Comparison of ENCODE assay signal across 24 mouse cellular contexts in genomic region chr8:12934453-12935043, GRCm38 (mm10).
DNase-seq lines count a peak whose midpoint lies in the region; ATAC-seq and TF ChIP-seq lines count a peak whose summit lies in the region.
"Had no signal": no experiment of that assay in that cellular context is flagged by ENCODE, and none has a peak within 500 bp of the region (broad histone marks: within the 10 kb centered on the region; RNA-seq: fewer than 3 reads in every experiment).

No protein-coding gene starts in this region.

- H3K9me3 ChIP-seq in kidney, embryonic 14.5 days (ENCODE audit: control insufficient read depth, low read length) = no peaks in the 10 kb centered on the region
- no peaks in the 10 kb centered on the region for H3K9me3 ChIP-seq in lung, embryonic 15.5 days
- H3K9me3 ChIP-seq in stomach, postnatal 0 days (ENCODE audit: control insufficient read depth, low read length) = no peaks in the 10 kb centered on the region
- H3K9me3 ChIP-seq: embryonic facial prominence, embryonic 13.5 days; forebrain, embryonic 12.5 days; heart, embryonic 12.5 days; hindbrain, embryonic 10.5 days; limb, embryonic 13.5 days; liver, embryonic 13.5 days; midbrain, embryonic 10.5 days had no signal

- no peaks in the 10 kb centered on the region for H3K36me3 ChIP-seq in kidney, embryonic 14.5 days (ENCODE audit: control insufficient read depth, insufficient read depth, low read length)
- no peaks in the 10 kb centered on the region for H3K36me3 ChIP-seq in lung, embryonic 15.5 days
- H3K36me3 ChIP-seq in stomach, postnatal 0 days (ENCODE audit: control insufficient read depth, insufficient read depth, low read length) = no peaks in the 10 kb centered on the region
- H3K36me3 ChIP-seq: embryonic facial prominence, embryonic 13.5 days; heart, embryonic 12.5 days; hindbrain, embryonic 10.5 days; limb, embryonic 13.5 days; liver, embryonic 13.5 days; midbrain, embryonic 10.5 days had no signal

- no peak for DNase-seq in kidney, adult 9 months
- no peak for DNase-seq in lung, postnatal 4 days
- peak; percentile 6 to 10 for DNase-seq in natural killer cell, adult 2 months (ENCODE audit: low spot score in 2 of 2)
- peak; percentile 82 for DNase-seq in stomach, postnatal 0 days (ENCODE audit: low spot score)
- DNase-seq in spleen, adult 18-20 months = no peak
- DNase-seq in testis, postnatal 10 days (ENCODE audit: low spot score) = no peak
- DNase-seq: adrenal gland, postnatal 10 days; cerebellum, adult 18-20 months; cerebellum, postnatal 14 days; gastrocnemius, postnatal 10 days; heart, adult 11 months; heart, postnatal 10 days; liver, embryonic 13.5 days; thymus, adult 2 months; thymus, postnatal 4 days had no signal

- TF ChIP-seq CTCF in stomach, postnatal 0 days (IDR thresholded peaks at IDR 0.05; ENCODE audit: low read depth) = no peak

- no peak for TF ChIP-seq EP300 in stomach, postnatal 0 days (optimal IDR thresholded peaks at IDR 0.05)

- peak; percentile 55; the same call in 1 of the 2 replicates for ATAC-seq in kidney, embryonic 14.5 days (ENCODE audit: low FRiP score, low TSS enrichment)
- ATAC-seq in lung, embryonic 15.5 days (ENCODE audit: borderline replicate concordance, extremely low read depth, low FRiP score, low TSS enrichment) = no peak
- peak; percentile 82 for ATAC-seq in stomach, postnatal 0 days (ENCODE audit: low FRiP score, low TSS enrichment)

- H3K4me1 ChIP-seq in kidney, embryonic 14.5 days (ENCODE audit: control insufficient read depth, insufficient read depth, low read length) = peaks cover 43% of the 10 kb centered on the region
- peaks cover 46% of the 10 kb centered on the region for H3K4me1 ChIP-seq in lung, embryonic 15.5 days
- H3K4me1 ChIP-seq in stomach, postnatal 0 days (replicated peaks; ENCODE audit: control insufficient read depth, insufficient read depth) = no peaks in the 10 kb centered on the region; the same call in 1 of the 2 replicates
- H3K4me1 ChIP-seq: heart, embryonic 12.5 days had no signal

- H3K27me3 ChIP-seq in kidney, embryonic 14.5 days (ENCODE audit: control insufficient read depth, insufficient read depth, low read length) = no peaks in the 10 kb centered on the region
- no peaks in the 10 kb centered on the region for H3K27me3 ChIP-seq in lung, embryonic 15.5 days
- no peaks in the 10 kb centered on the region for H3K27me3 ChIP-seq in stomach, postnatal 0 days (ENCODE audit: control insufficient read depth, insufficient read depth, low read length)
- H3K27me3 ChIP-seq: embryonic facial prominence, embryonic 13.5 days; forebrain, embryonic 12.5 days; limb, embryonic 13.5 days had no signal

- WGBS in kidney, embryonic 14.5 days = 35% methylated on average over 8 of the region's 8 CpGs
- 48% methylated on average over 8 of the region's 8 CpGs for WGBS in lung, embryonic 15.5 days
- WGBS in stomach, postnatal 0 days = 30% methylated on average over 8 of the region's 8 CpGs

- H3K4me3 ChIP-seq in kidney, embryonic 14.5 days (ENCODE audit: low read length) = no peak overlapping the region
- no peak overlapping the region for H3K4me3 ChIP-seq in lung, embryonic 15.5 days
- H3K4me3 ChIP-seq in stomach, postnatal 0 days (ENCODE audit: low read depth, low read length) = no peak overlapping the region
- H3K4me3 ChIP-seq: embryonic facial prominence, embryonic 13.5 days; erythroblast, embryonic 14.5 days; forebrain, embryonic 12.5 days; heart, embryonic 12.5 days; hindbrain, embryonic 10.5 days; limb, embryonic 13.5 days; liver, embryonic 13.5 days; midbrain, embryonic 10.5 days had no signal

- H3K27ac ChIP-seq in kidney, embryonic 14.5 days (ENCODE audit: low read depth, low read length) = 0 out of 2 replicates have a peak overlapping the region, but pooled peaks have one; percentile 42
- H3K27ac ChIP-seq in lung, embryonic 15.5 days = 0 out of 2 replicates have a peak overlapping the region, but pooled peaks have one; percentile 39
- peak overlapping the region; percentile 82 for H3K27ac ChIP-seq in stomach, postnatal 0 days (replicated peaks)
- H3K27ac ChIP-seq: embryonic facial prominence, embryonic 13.5 days; forebrain, embryonic 12.5 days; hindbrain, embryonic 10.5 days; limb, embryonic 13.5 days; liver, embryonic 13.5 days; midbrain, embryonic 10.5 days had no signal

- no peak overlapping the region for H3K4me2 ChIP-seq in kidney, embryonic 14.5 days (replicated peaks; ENCODE audit: low read depth, low read length)
- no peak overlapping the region for H3K4me2 ChIP-seq in lung, embryonic 15.5 days
- H3K4me2 ChIP-seq in stomach, postnatal 0 days (replicated peaks; ENCODE audit: low read depth) = no peak overlapping the region
- H3K4me2 ChIP-seq: embryonic facial prominence, embryonic 13.5 days; forebrain, embryonic 12.5 days; heart, embryonic 12.5 days; limb, embryonic 13.5 days; liver, embryonic 13.5 days had no signal

- H3K9ac ChIP-seq in kidney, embryonic 14.5 days (ENCODE audit: low read depth, low read length) = no peak overlapping the region
- no peak overlapping the region for H3K9ac ChIP-seq in lung, embryonic 15.5 days
- no peak overlapping the region for H3K9ac ChIP-seq in stomach, postnatal 0 days (ENCODE audit: low read length)
- H3K9ac ChIP-seq: embryonic facial prominence, embryonic 13.5 days; forebrain, embryonic 12.5 days; heart, embryonic 12.5 days; limb, embryonic 13.5 days; liver, embryonic 13.5 days had no signal

Comparison
In these comparisons a context has a peak if more than half of its experiments do, and no peak if none do; other contexts are left out.
1. DNase-seq: peak in natural killer cell, adult 2 months (2 of 2) and stomach, postnatal 0 days (single experiment); none in kidney, adult 9 months (single experiment), lung, postnatal 4 days (0 of 2), spleen, adult 18-20 months (0 of 2) and testis, postnatal 10 days (single experiment).
2. Peak in every context shown above with its lines, with median percentiles within 50 percentile points of each other: H3K27ac ChIP-seq.